Mouse (Mus musculus): ENCODE measurements around the gene Itgb6. TPM values are rescaled to one million over a fixed set of nuclear protein-coding genes. Genes with fewer than 3 reads are reported as not detected.

The Itgb6 gene
- total and polyA plus RNA-seq, 3 experiments: not detected

GRCm38 (mm10) chr2:60688150-60688549 is 34.3 kb downstream of the Itgb6 start:
- no peak overlapping the region for H3K27ac ChIP-seq (ENCODE audit: insufficient read depth, low read depth)
- dilution Hi-C loops (cut with MboI; ENCODE audit: extremely low pct_ligation_motif_present, extremely low pct_unique_long_range_greater_than_20kb, low sequenced_read_pairs): no loop called here
- no peaks in the 10 kb centered on the region for H3K79me2 ChIP-seq (replicated peaks; ENCODE audit: control insufficient read depth, extremely low read depth, insufficient read depth, poor library complexity, severe bottlenecking)
- no peak overlapping the region for H3K9ac ChIP-seq (ENCODE audit: insufficient read depth, low read depth)
- in situ Hi-C loops (cut with MboI; ENCODE audit: low pct_ligation_motif_present, low pct_unique_long_range_greater_than_20kb, low sequenced_read_pairs): no loop called here
- no peak overlapping the region for H3K4me3 ChIP-seq (replicated peaks in 1 of 3; ENCODE audit: low read depth in 2 of 3, low read length in 2 of 3, poor library complexity in 1 of 3)
- no peaks in the 10 kb centered on the region for H3K9me3 ChIP-seq (replicated peaks; ENCODE audit: low read length)
- DNase-seq (ENCODE audit: extremely low read depth): no peak
- TF ChIP-seq HCFC1 (IDR thresholded peaks at IDR 0.05; ENCODE audit: low read depth, low read length): no peak
- no peak for TF ChIP-seq CHD2 (IDR thresholded peaks at IDR 0.05; ENCODE audit: low read length)
- TF ChIP-seq MAZ (IDR thresholded peaks at IDR 0.05; ENCODE audit: low read depth, low read length): no peak
- TF ChIP-seq RCOR1 (conservative IDR thresholded peaks at IDR 0.05; ENCODE audit: low read depth, low read length): no peak
- no peak for TF ChIP-seq SIN3A (IDR thresholded peaks at IDR 0.05; ENCODE audit: low read length)
- no peak for TF ChIP-seq NELFE (IDR thresholded peaks at IDR 0.05; ENCODE audit: low read depth, low read length)
- TF ChIP-seq SMC3 (IDR thresholded peaks at IDR 0.05; ENCODE audit: low read depth, low read length): no peak
- no peak for TF ChIP-seq ZKSCAN1 (IDR thresholded peaks at IDR 0.05; ENCODE audit: borderline replicate concordance, low read depth, low read length)
- no peak for TF ChIP-seq MYC (IDR thresholded peaks at IDR 0.05; ENCODE audit: low read depth, low read length)
- H3K4me2 ChIP-seq (ENCODE audit: insufficient read depth, low read depth, poor library complexity, severe bottlenecking): no peak overlapping the region
- no peaks in the 10 kb centered on the region for H3K27me3 ChIP-seq (replicated peaks)
- H3K4me1 ChIP-seq (ENCODE audit: control insufficient read depth in 1 of 2, insufficient read depth in 2 of 2): no peaks in the 10 kb centered on the region
- no peaks in the 10 kb centered on the region for H3K36me3 ChIP-seq (replicated peaks in 1 of 2; ENCODE audit: control insufficient read depth in 1 of 2, insufficient read depth in 1 of 2, low read length in 1 of 2)

- no peak for DNase-seq (ENCODE audit: extremely low read depth)
- Histone ChIP-seq H3K27ac (ENCODE audit: insufficient read depth, low read depth) (no peak overlapping the region), H3K4me2 (ENCODE audit: insufficient read depth, low read depth, poor library complexity, severe bottlenecking) (no peak overlapping the region), H3K79me2 (replicated peaks; ENCODE audit: control insufficient read depth, extremely low read depth, insufficient read depth, poor library complexity, severe bottlenecking) (no peaks in the 10 kb centered on the region), H3K4me1 (ENCODE audit: control insufficient read depth in 1 of 2, insufficient read depth in 2 of 2) (peaks cover 0 to 4% of the 10 kb centered on the region in 2 experiments; a peak in 2 of 4 replicates), H3K36me3 (replicated peaks in 1 of 2; ENCODE audit: control insufficient read depth in 1 of 2, insufficient read depth in 1 of 2, low read length in 1 of 2) (no peaks in the 10 kb centered on the region), H3K27me3 (replicated peaks) (no peaks in the 10 kb centered on the region), H3K9me3 (replicated peaks; ENCODE audit: low read length) (no peaks in the 10 kb centered on the region), H3K4me3 (replicated peaks in 1 of 3; ENCODE audit: low read depth in 2 of 3, low read length in 2 of 3, poor library complexity in 1 of 3) (no peak overlapping the region), H3K9ac (ENCODE audit: insufficient read depth, low read depth) (no peak overlapping the region)
- dilution Hi-C loops (cut with MboI; ENCODE audit: extremely low pct_ligation_motif_present, extremely low pct_unique_long_range_greater_than_20kb, low sequenced_read_pairs): no loop called here
- in situ Hi-C loops (cut with MboI; ENCODE audit: low pct_ligation_motif_present, low pct_unique_long_range_greater_than_20kb, low sequenced_read_pairs): no loop called here
- no peak for TF ChIP-seq USF2 (conservative IDR thresholded peaks at IDR 0.05; ENCODE audit: low read depth, low read length)
- no peak for TF ChIP-seq IRF4 (IDR thresholded peaks at IDR 0.05; ENCODE audit: low read depth, low read length)
- TF ChIP-seq CHD1 (IDR thresholded peaks at IDR 0.05; ENCODE audit: low read depth, low read length): no peak
- no peak for TF ChIP-seq PAX5 (IDR thresholded peaks at IDR 0.05; ENCODE audit: low read length)
- no peak for TF ChIP-seq ELF1 (IDR thresholded peaks at IDR 0.05; ENCODE audit: low read depth, low read length)
- TF ChIP-seq POLR2AphosphoS2 (IDR thresholded peaks at IDR 0.05; ENCODE audit: low read depth, low read length): no peak
These were observed 36.5 kb downstream of the Itgb6 start for GRCm38 (mm10) chr2:60685973-60686372.

GRCm38 (mm10) chr2:60684168-60684567 is 38.3 kb downstream of the Itgb6 start:
- H3K36me3 ChIP-seq (replicated peaks in 1 of 2; ENCODE audit: control insufficient read depth in 1 of 2, insufficient read depth in 1 of 2, low read length in 1 of 2): no peaks in the 10 kb centered on the region
- TF ChIP-seq CTCF (conservative IDR thresholded peaks at IDR 0.05 in 1 of 2, IDR thresholded peaks at IDR 0.05 in 1 of 2; ENCODE audit: low read depth in 2 of 2, low read length in 2 of 2) (no peak), POLR2A (IDR thresholded peaks at IDR 0.05; ENCODE audit: low read depth, low read length) (no peak), SIN3A (IDR thresholded peaks at IDR 0.05; ENCODE audit: low read length) (no peak), HCFC1 (IDR thresholded peaks at IDR 0.05; ENCODE audit: low read depth, low read length) (no peak), ETS1 (conservative IDR thresholded peaks at IDR 0.05; ENCODE audit: low read depth, low read length) (no peak), JUN (IDR thresholded peaks at IDR 0.05; ENCODE audit: insufficient read depth, low read depth, low read length) (no peak)
- H3K9me3 ChIP-seq (replicated peaks; ENCODE audit: low read length): no peaks in the 10 kb centered on the region
- H3K4me3 ChIP-seq (replicated peaks in 1 of 3; ENCODE audit: low read depth in 2 of 3, low read length in 2 of 3, poor library complexity in 1 of 3): no peak overlapping the region
- no peak overlapping the region for H3K4me2 ChIP-seq (ENCODE audit: insufficient read depth, low read depth, poor library complexity, severe bottlenecking)
- H3K27ac ChIP-seq (ENCODE audit: insufficient read depth, low read depth): no peak overlapping the region
- in situ Hi-C loops (cut with MboI; ENCODE audit: low pct_ligation_motif_present, low pct_unique_long_range_greater_than_20kb, low sequenced_read_pairs): no loop called here
- DNase-seq (ENCODE audit: extremely low read depth): no peak
- peaks cover 0 to 4% of the 10 kb centered on the region in 2 experiments; a peak in 2 of 4 replicates for H3K4me1 ChIP-seq (ENCODE audit: control insufficient read depth in 1 of 2, insufficient read depth in 2 of 2)
- dilution Hi-C loops (cut with MboI; ENCODE audit: extremely low pct_ligation_motif_present, extremely low pct_unique_long_range_greater_than_20kb, low sequenced_read_pairs): no loop called here
- H3K79me2 ChIP-seq (replicated peaks; ENCODE audit: control insufficient read depth, extremely low read depth, insufficient read depth, poor library complexity, severe bottlenecking): no peaks in the 10 kb centered on the region
- H3K9ac ChIP-seq (ENCODE audit: insufficient read depth, low read depth): no peak overlapping the region
- no peaks in the 10 kb centered on the region for H3K27me3 ChIP-seq (replicated peaks)

All from CH12.LX (cell line).